Mouse (Mus musculus) CH12.LX (cell line): ENCODE data around the gene Mllt3. TPM values are rescaled to one million over a fixed set of nuclear protein-coding genes. Genes with fewer than 3 reads are reported as not detected.

Experiments
- DNase-seq: peaks from one replicate; pipeline ENCODE4 v3.0.0-alpha.2; 2013; ENCODE audit errors: extremely low read depth
- H3K27ac ChIP-seq: 2 replicates; pipeline ENCODE4 v1.5.1; 2012; ENCODE audit warnings: low read depth, mild to moderate bottlenecking, control low read depth, moderate library complexity; ENCODE audit not compliant: insufficient read depth
- H3K27me3 ChIP-seq: replicated peaks from 2 replicates; pipeline ENCODE3; 2012; ENCODE audit warnings: inconsistent platforms
- H3K36me3 ChIP-seq, 2 experiments: replicated peaks in 1 of 2; 2 replicates each; pipeline versions ENCODE3 to v1.6.1; 2012; ENCODE audit warnings: inconsistent platforms in 1 of 2, low read length in 1 of 2, mild to moderate bottlenecking in 1 of 2, mixed read lengths in 1 of 2, moderate library complexity in 1 of 2; ENCODE audit not compliant: control insufficient read depth in 1 of 2, insufficient read depth in 1 of 2
- H3K4me1 ChIP-seq, 2 experiments: 2 replicates each; pipeline ENCODE4 v1.6.1; 2012; ENCODE audit warnings: inconsistent platforms in 1 of 2, moderate library complexity in 1 of 2; ENCODE audit not compliant: insufficient read depth in 2 of 2, control insufficient read depth in 1 of 2
- H3K4me2 ChIP-seq: 2 replicates; pipeline ENCODE4 v1.6.1; 2012; ENCODE audit warnings: low read depth, mild to moderate bottlenecking, control low read depth; ENCODE audit not compliant: poor library complexity, insufficient read depth, severe bottlenecking
- H3K4me3 ChIP-seq, 3 experiments: fragments of 150-350 bp in 1 of 3; sonication (generic) in 1 of 3; replicated peaks in 1 of 3; 2 replicates each; pipeline versions ENCODE3 to v1.5.1; 2011 to 2012; ENCODE audit warnings: low read depth in 2 of 3, low read length in 2 of 3, mild to moderate bottlenecking in 2 of 3, moderate library complexity in 2 of 3, control low read depth in 1 of 3, improper control_type of control experiment in 1 of 3, inconsistent platforms in 1 of 3, mixed read lengths in 1 of 3; ENCODE audit not compliant: poor library complexity in 1 of 3
- H3K79me2 ChIP-seq: replicated peaks from 2 replicates; pipeline ENCODE4 v1.6.1; 2012; ENCODE audit warnings: mild to moderate bottlenecking, moderate library complexity; ENCODE audit not compliant: control insufficient read depth, poor library complexity, insufficient read depth, severe bottlenecking; ENCODE audit errors: extremely low read depth
- H3K9ac ChIP-seq: 2 replicates; pipeline ENCODE4 v1.6.1; 2012; ENCODE audit warnings: low read depth, mild to moderate bottlenecking, control low read depth, moderate library complexity; ENCODE audit not compliant: insufficient read depth
- H3K9me3 ChIP-seq: replicated peaks from 2 replicates; pipeline ENCODE3; 2012; ENCODE audit warnings: low read length, inconsistent platforms, mixed read lengths
- BHLHE40 ChIP-seq: IDR thresholded peaks from 2 replicates; pipeline ENCODE4 v1.6.1; 2011; ENCODE audit warnings: mild to moderate bottlenecking, low read depth, low read length, improper control_type of control experiment
- CHD2 ChIP-seq: IDR thresholded peaks from 2 replicates; pipeline ENCODE4 v1.6.1; 2011; ENCODE audit warnings: low read length, improper control_type of control experiment
- CTCF ChIP-seq, 2 experiments: IDR thresholded peaks in 1 of 2; conservative IDR thresholded peaks in 1 of 2; 2 replicates each; pipeline ENCODE4 v1.5.1; 2011 to 2012; ENCODE audit warnings: low read depth in 2 of 2, low read length in 2 of 2, improper control_type of control experiment in 1 of 2, inconsistent platforms in 1 of 2, mild to moderate bottlenecking in 1 of 2, moderate library complexity in 1 of 2
- E2F4 ChIP-seq: IDR thresholded peaks from 2 replicates; pipeline ENCODE4 v1.6.1; 2011; ENCODE audit warnings: low read depth, low read length, improper control_type of control experiment; ENCODE audit not compliant: insufficient replicate concordance
- ELF1 ChIP-seq: IDR thresholded peaks from 2 replicates; pipeline ENCODE4 v1.6.1; 2014; ENCODE audit warnings: low read depth, mild to moderate bottlenecking, inconsistent platforms, low read length, improper control_type of control experiment
- EP300 ChIP-seq: IDR thresholded peaks from 2 replicates; pipeline ENCODE4 v1.6.1; 2011; ENCODE audit warnings: low read length, improper control_type of control experiment
- ETS1 ChIP-seq: conservative IDR thresholded peaks from 2 replicates; pipeline ENCODE4 v1.6.1; 2012; ENCODE audit warnings: low read depth, mild to moderate bottlenecking, inconsistent platforms, low read length, improper control_type of control experiment, moderate library complexity
- HCFC1 ChIP-seq: IDR thresholded peaks from 2 replicates; pipeline ENCODE4 v1.6.1; 2012; ENCODE audit warnings: low read depth, mild to moderate bottlenecking, inconsistent platforms, low read length, improper control_type of control experiment
- KAT2A ChIP-seq: IDR thresholded peaks from 2 replicates; pipeline ENCODE4 v1.6.1; 2012; ENCODE audit warnings: low read length, improper control_type of control experiment, inconsistent platforms; ENCODE audit not compliant: insufficient replicate concordance
- MAX ChIP-seq: IDR thresholded peaks from 2 replicates; pipeline ENCODE4 v1.6.1; 2011; ENCODE audit warnings: low read length, improper control_type of control experiment
- MAZ ChIP-seq: IDR thresholded peaks from 2 replicates; pipeline ENCODE4 v1.6.1; 2012; ENCODE audit warnings: low read depth, mild to moderate bottlenecking, inconsistent platforms, low read length, improper control_type of control experiment, moderate library complexity
- MXI1 ChIP-seq: IDR thresholded peaks from 2 replicates; pipeline ENCODE4 v1.6.1; 2011; ENCODE audit warnings: mild to moderate bottlenecking, low read depth, low read length, improper control_type of control experiment
- NELFE ChIP-seq: IDR thresholded peaks from 2 replicates; pipeline ENCODE4 v1.6.1; 2011; ENCODE audit warnings: low read depth, low read length, improper control_type of control experiment
- PAX5 ChIP-seq: IDR thresholded peaks from 2 replicates; pipeline ENCODE4 v1.6.1; 2012; ENCODE audit warnings: low read length, inconsistent platforms, mixed read lengths
- POLR2AphosphoS2 ChIP-seq: IDR thresholded peaks from 2 replicates; pipeline ENCODE4 v1.6.1; 2011; ENCODE audit warnings: low read depth, low read length, improper control_type of control experiment
- SIN3A ChIP-seq: IDR thresholded peaks from 2 replicates; pipeline ENCODE4 v1.6.1; 2012; ENCODE audit warnings: low read length, improper control_type of control experiment, inconsistent platforms
- UBTF ChIP-seq: IDR thresholded peaks from 2 replicates; pipeline ENCODE4 v1.6.1; 2012; ENCODE audit warnings: low read depth, mild to moderate bottlenecking, inconsistent platforms, low read length, improper control_type of control experiment, moderate library complexity
- ZC3H11A ChIP-seq: IDR thresholded peaks from 2 replicates; pipeline ENCODE4 v1.6.1; 2012; ENCODE audit warnings: low read depth, mild to moderate bottlenecking, inconsistent platforms, low read length, improper control_type of control experiment
- ZMIZ1 ChIP-seq: IDR thresholded peaks from 2 replicates; pipeline ENCODE4 v1.6.1; 2012; ENCODE audit warnings: low read depth, mild to moderate bottlenecking, inconsistent platforms, low read length, improper control_type of control experiment
- ZNF384 ChIP-seq: IDR thresholded peaks from 2 replicates; pipeline ENCODE4 v1.6.1; 2012; ENCODE audit warnings: low read depth, low read length, improper control_type of control experiment, inconsistent platforms
- dilution Hi-C: fragments of 300-500 bp; cut with MboI; formaldehyde crosslinking; loops from 2 replicates; pipeline ENCODE4 v1.14.3; 2020; ENCODE audit warnings: low sequenced_read_pairs; ENCODE audit not compliant: extremely low pct_unique_long_range_greater_than_20kb, extremely low pct_ligation_motif_present
- in situ Hi-C: fragments of 300-500 bp; cut with MboI; formaldehyde crosslinking; loops from 3 replicates; pipeline ENCODE4 v1.14.3; 2019; ENCODE audit warnings: low sequenced_read_pairs, low pct_ligation_motif_present, low pct_unique_long_range_greater_than_20kb, mixed read lengths
- polyA plus RNA-seq: library from polyadenylated mRNA; unstranded; fragments of >175 nt; gene quantifications from 2 replicates; pipeline ENCODE4 v1.2.1, GENCODE M21; 2012; ENCODE audit warnings: low read depth; ENCODE audit not compliant: insufficient read length
- total RNA-seq, 2 experiments: library from RNA; depleted of rRNA; stranded (reverse); fragments of 300-350 nt in 1 of 2; fragments of >200 nt in 1 of 2; gene quantifications; 2 replicates each; pipeline ENCODE4 v1.2.3; 2012 to 2014

The Mllt3 gene
- total and polyA plus RNA-seq, 3 experiments: 8.3 to 20.9 (median 10.1) TPM

- no peaks in the 10 kb centered on the region for H3K27me3 ChIP-seq
- H3K4me3 ChIP-seq: no peak overlapping the region
- no peaks in the 10 kb centered on the region for H3K4me1 ChIP-seq
- no peak overlapping the region for H3K27ac ChIP-seq
- dilution Hi-C loops (no loop called here), in situ Hi-C loops (no loop called here)
- no peak overlapping the region for H3K4me2 ChIP-seq
- H3K9me3 ChIP-seq: no peaks in the 10 kb centered on the region
- DNase-seq: no peak
- no peak overlapping the region for H3K9ac ChIP-seq
- TF ChIP-seq UBTF (no peak), ETS1 (no peak), MAX (no peak), ELF1 (no peak), ZC3H11A (no peak), CHD2 (no peak), E2F4 (no peak), BHLHE40 (no peak), KAT2A (no peak), ZNF384 (no peak), MXI1 (no peak), POLR2AphosphoS2 (no peak), ZMIZ1 (no peak), HCFC1 (no peak), SIN3A (no peak), NELFE (no peak), MAZ (no peak), PAX5 (no peak), EP300 (no peak)
- no peaks in the 10 kb centered on the region for H3K36me3 ChIP-seq
- H3K79me2 ChIP-seq: no peaks in the 10 kb centered on the region
Observed at GRCm38 (mm10) chr4:87800276-87800675, 232.9 kb downstream of the Mllt3 start.

GRCm38 (mm10) chr4:87799418-87799817 lies 233.7 kb downstream of the Mllt3 start:
- Histone ChIP-seq H3K4me3 (no peak overlapping the region), H3K27ac (no peak overlapping the region), H3K9me3 (no peaks in the 10 kb centered on the region), H3K27me3 (no peaks in the 10 kb centered on the region), H3K4me2 (no peak overlapping the region), H3K4me1 (no peaks in the 10 kb centered on the region), H3K79me2 (no peaks in the 10 kb centered on the region), H3K9ac (no peak overlapping the region), H3K36me3 (no peaks in the 10 kb centered on the region)
- DNase-seq: no peak
- TF ChIP-seq CTCF (conservative IDR thresholded peaks at IDR 0.05 in 1 of 2, IDR thresholded peaks at IDR 0.05 in 1 of 2; ENCODE audit: low read depth in 2 of 2, low read length in 2 of 2): no peak
- in situ Hi-C loops (loop anchor here (25.0 kb wide), 4 partner anchors 213 to 738 kb away; no protein-coding TSS in a partner anchor), dilution Hi-C loops (no loop called here)
